Mouse (Mus musculus): ENCODE measurements around the gene Gpr84. TPM values are rescaled to one million over a fixed set of nuclear protein-coding genes. Genes with fewer than 3 reads are reported as not detected.

The Gpr84 gene
- polyA plus RNA-seq, 1 experiment = 0.43 TPM

DNA sequence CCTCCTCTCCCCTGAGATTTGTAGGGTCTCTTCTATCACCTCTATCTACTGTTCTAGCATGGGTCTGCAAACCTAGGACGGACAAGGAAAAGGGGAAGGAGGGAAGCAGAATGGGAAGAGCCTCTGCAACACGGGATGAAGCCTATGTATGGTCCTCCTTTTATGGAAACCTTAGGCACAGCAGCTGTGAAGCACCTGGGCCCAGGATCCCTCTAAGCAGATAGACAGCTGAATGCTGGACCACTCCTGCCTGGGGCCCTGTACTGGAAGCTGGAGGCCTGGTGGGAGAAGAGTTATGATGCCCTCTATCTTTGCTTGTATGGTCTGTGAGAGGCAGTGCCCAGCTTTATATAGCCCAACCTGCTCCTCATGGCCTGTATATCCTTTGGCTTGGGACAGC, 9.9 kb downstream of the Gpr84 start:
- Histone ChIP-seq H3K4me3 (ENCODE audit: control insufficient read depth, low read depth, low read length) (no peak overlapping the region), H3K36me3 (ENCODE audit: control insufficient read depth, insufficient read depth, low read length) (no peaks in the 10 kb centered on the region; the same call in 1 of the 2 replicates), H3K4me1 (ENCODE audit: control insufficient read depth, insufficient read depth, low read length) (peaks cover 14% of the 10 kb centered on the region), H3K27me3 (ENCODE audit: control insufficient read depth, insufficient read depth, low read length) (no peaks in the 10 kb centered on the region), H3K27ac (ENCODE audit: control insufficient read depth, insufficient read depth, low read depth, low read length) (no peak overlapping the region)
- no peak for TF ChIP-seq CTCF (IDR thresholded peaks at IDR 0.05; ENCODE audit: control insufficient read depth, insufficient read depth, insufficient replicate concordance, low read depth, low read length)
- TF ChIP-seq POLR2A (IDR thresholded peaks at IDR 0.05; ENCODE audit: control insufficient read depth, low read depth, low read length) = no peak

DNA sequence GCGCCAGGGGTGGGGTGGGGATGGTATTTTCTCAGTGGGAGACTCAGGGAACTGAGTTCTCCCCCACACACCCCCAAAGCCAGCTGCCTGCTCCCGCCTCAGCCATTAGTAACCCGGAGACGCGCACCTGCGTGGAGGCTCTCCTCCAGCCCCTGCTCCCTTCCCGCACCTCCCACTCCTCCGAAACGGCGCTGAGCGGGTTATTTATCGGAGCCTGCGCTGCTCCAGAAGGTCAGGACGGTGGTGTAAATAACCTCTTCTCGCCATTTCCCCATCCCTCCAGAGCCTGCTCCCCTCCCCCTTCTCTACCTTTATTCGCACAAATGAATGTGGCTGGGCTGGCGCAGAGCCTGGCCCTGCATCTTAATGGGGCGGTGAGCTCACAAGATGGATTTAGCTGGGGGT, 10.3 kb downstream of the Gpr84 start:
- Histone ChIP-seq H3K36me3 (ENCODE audit: control insufficient read depth, insufficient read depth, low read length) (no peaks in the 10 kb centered on the region; the same call in 1 of the 2 replicates), H3K4me1 (ENCODE audit: control insufficient read depth, insufficient read depth, low read length) (peaks cover 14% of the 10 kb centered on the region), H3K27ac (ENCODE audit: control insufficient read depth, insufficient read depth, low read depth, low read length) (no peak overlapping the region), H3K27me3 (ENCODE audit: control insufficient read depth, insufficient read depth, low read length) (no peaks in the 10 kb centered on the region), H3K4me3 (ENCODE audit: control insufficient read depth, low read depth, low read length) (no peak overlapping the region)
- no peak for TF ChIP-seq CTCF (IDR thresholded peaks at IDR 0.05; ENCODE audit: control insufficient read depth, insufficient read depth, insufficient replicate concordance, low read depth, low read length)

DNA sequence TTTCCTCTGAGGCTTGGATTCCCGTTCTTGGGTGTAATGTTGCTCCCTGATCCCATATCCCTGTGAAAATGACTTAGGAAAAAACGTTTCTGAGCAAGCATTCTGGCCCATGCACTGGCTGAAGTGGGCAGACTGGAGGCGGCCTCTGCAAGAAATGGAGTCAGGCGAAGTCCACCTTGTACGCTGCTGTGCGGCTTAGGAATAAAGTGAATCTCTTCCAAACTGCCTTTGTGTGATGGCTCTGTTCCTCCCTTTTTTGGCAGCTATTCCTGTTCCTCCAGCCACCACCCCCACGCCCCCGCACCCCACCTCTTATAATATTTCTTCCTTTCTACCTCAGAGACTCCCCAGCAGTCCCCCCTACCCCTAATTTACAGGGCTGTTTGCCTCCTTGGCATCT, 10.8 kb downstream of the Gpr84 start:
- TF ChIP-seq CTCF (IDR thresholded peaks at IDR 0.05; ENCODE audit: control insufficient read depth, insufficient read depth, insufficient replicate concordance, low read depth, low read length) (no peak), POLR2A (IDR thresholded peaks at IDR 0.05; ENCODE audit: control insufficient read depth, low read depth, low read length) (no peak)
- no peak overlapping the region for H3K4me3 ChIP-seq (ENCODE audit: control insufficient read depth, low read depth, low read length)
- no peaks in the 10 kb centered on the region for H3K27me3 ChIP-seq (ENCODE audit: control insufficient read depth, insufficient read depth, low read length)
- peaks cover 13% of the 10 kb centered on the region for H3K4me1 ChIP-seq (ENCODE audit: control insufficient read depth, insufficient read depth, low read length)
- H3K27ac ChIP-seq (ENCODE audit: control insufficient read depth, insufficient read depth, low read depth, low read length) = no peak overlapping the region
- no peaks in the 10 kb centered on the region; the same call in 1 of the 2 replicates for H3K36me3 ChIP-seq (ENCODE audit: control insufficient read depth, insufficient read depth, low read length)

DNA sequence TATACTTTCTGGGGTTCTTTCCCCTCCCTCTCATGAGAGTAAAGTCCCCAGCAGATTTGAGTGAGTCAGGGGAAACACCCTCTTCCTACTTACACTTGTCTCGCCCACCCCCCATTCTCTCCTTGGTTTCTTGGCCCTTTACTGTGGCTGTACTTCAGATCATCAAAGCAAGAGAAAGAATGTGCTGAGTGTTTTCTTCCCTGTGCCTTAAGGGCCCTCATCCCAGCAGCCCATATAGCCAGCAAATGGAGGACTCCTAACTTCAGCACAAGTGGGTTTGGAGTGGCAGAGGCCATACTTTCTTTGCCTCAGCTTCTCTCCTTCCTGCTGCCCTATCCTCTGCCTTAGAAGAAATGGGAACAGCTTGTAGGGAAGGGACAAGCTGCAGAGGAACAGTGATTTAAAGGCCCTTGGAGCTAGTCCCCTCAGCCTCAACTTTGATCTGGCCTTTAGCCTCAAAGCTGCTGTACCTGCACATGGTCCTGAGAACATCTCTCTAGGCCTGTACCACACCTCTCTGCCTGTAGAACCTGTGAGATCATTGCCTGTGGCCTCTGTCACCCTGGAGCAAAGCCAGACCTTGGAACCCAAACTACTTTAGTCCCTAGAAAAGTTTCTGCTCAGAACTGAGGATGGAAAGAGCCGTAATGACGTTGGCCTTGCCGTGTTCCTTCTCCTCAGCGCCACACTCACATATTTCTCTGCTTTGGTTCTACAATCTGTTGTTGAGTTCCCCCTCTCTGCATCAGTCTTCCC, 11.4 kb downstream of the Gpr84 start:
- Histone ChIP-seq H3K4me3 (ENCODE audit: control insufficient read depth, low read depth, low read length) (no peak overlapping the region), H3K36me3 (ENCODE audit: control insufficient read depth, insufficient read depth, low read length) (no peaks in the 10 kb centered on the region; the same call in 1 of the 2 replicates), H3K27ac (ENCODE audit: control insufficient read depth, insufficient read depth, low read depth, low read length) (no peak overlapping the region), H3K4me1 (ENCODE audit: control insufficient read depth, insufficient read depth, low read length) (peaks cover 7% of the 10 kb centered on the region), H3K27me3 (ENCODE audit: control insufficient read depth, insufficient read depth, low read length) (no peaks in the 10 kb centered on the region)
- no peak for TF ChIP-seq CTCF (IDR thresholded peaks at IDR 0.05; ENCODE audit: control insufficient read depth, insufficient read depth, insufficient replicate concordance, low read depth, low read length)
- TF ChIP-seq POLR2A (IDR thresholded peaks at IDR 0.05; ENCODE audit: control insufficient read depth, low read depth, low read length) = no peak

DNA sequence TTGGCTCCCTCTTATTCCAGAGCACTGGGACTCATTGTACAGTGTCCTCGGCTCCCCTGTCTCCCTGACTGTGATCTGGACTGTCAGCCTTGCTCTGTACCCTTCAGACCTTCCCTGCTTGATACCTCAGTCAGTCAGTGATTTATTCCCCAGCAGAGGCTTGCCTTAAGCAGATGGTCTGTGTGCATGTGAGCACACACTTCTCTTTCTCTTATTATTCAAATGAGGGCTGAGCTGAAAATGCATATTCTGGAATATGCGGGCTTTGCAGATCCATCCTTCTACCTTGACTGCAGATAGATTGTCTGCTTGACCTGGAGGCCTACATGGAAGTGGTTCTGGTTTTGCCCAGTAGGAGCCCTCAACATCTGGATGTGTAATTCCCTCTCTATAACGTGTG, 12.4 kb downstream of the Gpr84 start:
- Histone ChIP-seq H3K36me3 (ENCODE audit: control insufficient read depth, insufficient read depth, low read length) (no peaks in the 10 kb centered on the region; the same call in 1 of the 2 replicates), H3K4me3 (ENCODE audit: control insufficient read depth, low read depth, low read length) (no peak overlapping the region), H3K4me1 (ENCODE audit: control insufficient read depth, insufficient read depth, low read length) (peaks cover 6% of the 10 kb centered on the region), H3K27ac (ENCODE audit: control insufficient read depth, insufficient read depth, low read depth, low read length) (no peak overlapping the region), H3K27me3 (ENCODE audit: control insufficient read depth, insufficient read depth, low read length) (no peaks in the 10 kb centered on the region)
- TF ChIP-seq CTCF (IDR thresholded peaks at IDR 0.05; ENCODE audit: control insufficient read depth, insufficient read depth, insufficient replicate concordance, low read depth, low read length) = no peak
- TF ChIP-seq POLR2A (IDR thresholded peaks at IDR 0.05; ENCODE audit: control insufficient read depth, low read depth, low read length) = no peak

DNA sequence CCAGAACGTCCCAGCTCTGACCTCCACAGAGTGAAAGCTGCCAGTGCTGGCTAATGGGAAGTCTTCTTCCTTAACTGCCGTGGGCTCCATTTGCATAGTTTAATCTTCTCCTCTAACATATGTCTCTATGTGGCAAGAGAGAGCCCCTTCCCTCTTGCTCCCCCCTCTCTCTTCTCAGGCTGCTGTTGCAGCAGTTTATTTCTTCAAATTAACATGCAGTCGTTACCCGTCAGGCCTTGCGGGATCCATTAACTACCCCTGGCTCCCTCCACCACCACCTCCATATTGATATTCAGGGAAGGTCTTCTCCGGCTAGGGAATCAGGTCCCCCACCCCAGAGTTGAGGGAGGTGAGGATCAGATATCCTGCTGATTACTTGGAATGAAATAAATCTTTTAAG, 13.1 kb downstream of the Gpr84 start:
- Histone ChIP-seq H3K27me3 (ENCODE audit: control insufficient read depth, insufficient read depth, low read length) (no peaks in the 10 kb centered on the region), H3K4me1 (ENCODE audit: control insufficient read depth, insufficient read depth, low read length) (peaks cover 6% of the 10 kb centered on the region), H3K36me3 (ENCODE audit: control insufficient read depth, insufficient read depth, low read length) (no peaks in the 10 kb centered on the region; the same call in 1 of the 2 replicates), H3K27ac (ENCODE audit: control insufficient read depth, insufficient read depth, low read depth, low read length) (no peak overlapping the region), H3K4me3 (ENCODE audit: control insufficient read depth, low read depth, low read length) (no peak overlapping the region)
- TF ChIP-seq POLR2A (IDR thresholded peaks at IDR 0.05; ENCODE audit: control insufficient read depth, low read depth, low read length) = no peak
- no peak for TF ChIP-seq CTCF (IDR thresholded peaks at IDR 0.05; ENCODE audit: control insufficient read depth, insufficient read depth, insufficient replicate concordance, low read depth, low read length)

DNA sequence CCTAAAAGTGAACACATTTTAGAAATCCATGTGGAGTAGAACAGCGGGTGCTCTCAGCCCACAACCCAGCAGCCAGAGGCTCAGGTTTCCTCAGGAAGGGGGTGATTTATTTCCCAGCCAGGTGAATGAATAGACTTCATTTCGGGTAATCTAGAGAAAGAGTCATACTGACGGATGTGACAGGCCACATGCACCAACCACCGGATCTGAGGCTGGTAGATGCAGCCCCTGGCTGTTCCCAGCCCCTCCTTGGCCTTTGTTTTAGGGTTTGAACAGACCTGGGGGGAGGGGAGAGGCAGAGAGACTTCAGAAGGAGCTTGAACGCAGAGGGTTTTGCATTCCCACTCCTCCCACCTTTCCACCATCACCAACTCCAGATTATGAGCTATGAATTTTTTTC, 14.6 kb downstream of the Gpr84 start:
- H3K36me3 ChIP-seq (ENCODE audit: control insufficient read depth, insufficient read depth, low read length) = peaks cover 2% of the 10 kb centered on the region
- no peaks in the 10 kb centered on the region for H3K27me3 ChIP-seq (ENCODE audit: control insufficient read depth, insufficient read depth, low read length)
- no peak for TF ChIP-seq CTCF (IDR thresholded peaks at IDR 0.05; ENCODE audit: control insufficient read depth, insufficient read depth, insufficient replicate concordance, low read depth, low read length)
- no peak for TF ChIP-seq POLR2A (IDR thresholded peaks at IDR 0.05; ENCODE audit: control insufficient read depth, low read depth, low read length)
- H3K27ac ChIP-seq (ENCODE audit: control insufficient read depth, insufficient read depth, low read depth, low read length) = no peak overlapping the region
- no peak overlapping the region for H3K4me3 ChIP-seq (ENCODE audit: control insufficient read depth, low read depth, low read length)
- peaks cover 6% of the 10 kb centered on the region for H3K4me1 ChIP-seq (ENCODE audit: control insufficient read depth, insufficient read depth, low read length)
